Mouse (Mus musculus): ENCODE results near the gene Avpi1.

Gene Avpi1

DNA sequence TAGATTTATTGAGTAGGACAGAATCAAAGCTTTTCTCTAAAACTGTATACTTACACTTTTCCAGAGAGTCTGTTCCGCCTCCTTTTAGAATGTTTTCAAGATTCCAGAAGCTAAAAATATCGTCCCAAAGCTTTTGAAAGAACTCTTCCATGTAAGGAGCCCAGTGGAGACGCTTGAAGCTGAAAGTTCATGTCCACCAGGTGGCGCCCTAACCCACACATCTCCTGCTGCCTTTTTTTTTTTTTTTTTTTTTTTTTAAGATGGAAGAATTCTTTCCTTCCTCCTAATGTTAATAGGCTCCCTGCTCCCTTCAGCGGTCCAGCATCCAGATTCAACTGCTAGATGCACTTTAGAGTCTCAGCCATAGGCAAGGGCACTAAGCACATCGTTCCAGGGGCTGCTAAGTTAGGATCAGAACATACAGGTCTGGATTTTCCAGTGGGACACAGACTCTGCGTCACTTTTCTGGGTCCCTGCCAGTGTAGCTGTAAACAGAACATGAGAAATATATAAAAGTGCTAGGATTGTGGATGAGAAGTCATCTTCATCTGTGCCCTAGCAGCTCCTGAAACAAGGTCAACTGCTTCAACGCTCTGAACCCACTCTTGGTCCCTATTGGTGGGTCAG is 15.8 kb upstream of the Avpi1 start:
- in situ Hi-C loops (cut with MboI, MseI): no loop called here

DNA sequence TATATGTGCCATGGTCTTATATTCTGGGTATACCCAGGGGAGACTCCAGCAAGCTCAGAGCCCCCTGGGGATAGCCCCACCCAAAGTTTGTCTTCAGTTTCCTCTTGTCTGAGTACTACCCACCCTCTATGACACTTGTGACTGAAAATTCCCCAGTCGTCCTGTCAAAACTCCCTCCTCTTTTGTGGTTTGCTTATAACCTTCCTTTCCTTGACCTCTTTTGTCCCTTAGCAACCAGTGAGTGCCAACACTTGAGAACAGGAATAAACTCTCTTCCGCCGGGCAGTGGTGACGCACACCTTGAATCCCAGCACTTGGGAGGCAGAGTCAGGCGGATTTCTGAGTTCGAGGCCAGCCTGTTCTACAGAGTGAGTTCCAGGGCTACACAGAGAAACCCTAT is 15.2 kb upstream of the Avpi1 start:
- in situ Hi-C loops (cut with MboI, MseI): no loop called here

- in situ Hi-C loops (cut with MboI, MseI): no loop called here
These were observed 13.9 kb upstream of the Avpi1 start for GRCm38 (mm10) chr19:42142757-42143156.

- in situ Hi-C loops (cut with MboI, MseI): no loop called here
These were observed 13.1 kb upstream of the Avpi1 start for GRCm38 (mm10) chr19:42141998-42142397.

GRCm38 (mm10) chr19:42139724-42140517 is 11.1 kb upstream of the Avpi1 start:
- in situ Hi-C loops (cut with MboI, MseI): no loop called here

- in situ Hi-C loops (cut with MboI, MseI): no loop called here
These were observed 9.8 kb upstream of the Avpi1 start for GRCm38 (mm10) chr19:42138517-42139285.

DNA sequence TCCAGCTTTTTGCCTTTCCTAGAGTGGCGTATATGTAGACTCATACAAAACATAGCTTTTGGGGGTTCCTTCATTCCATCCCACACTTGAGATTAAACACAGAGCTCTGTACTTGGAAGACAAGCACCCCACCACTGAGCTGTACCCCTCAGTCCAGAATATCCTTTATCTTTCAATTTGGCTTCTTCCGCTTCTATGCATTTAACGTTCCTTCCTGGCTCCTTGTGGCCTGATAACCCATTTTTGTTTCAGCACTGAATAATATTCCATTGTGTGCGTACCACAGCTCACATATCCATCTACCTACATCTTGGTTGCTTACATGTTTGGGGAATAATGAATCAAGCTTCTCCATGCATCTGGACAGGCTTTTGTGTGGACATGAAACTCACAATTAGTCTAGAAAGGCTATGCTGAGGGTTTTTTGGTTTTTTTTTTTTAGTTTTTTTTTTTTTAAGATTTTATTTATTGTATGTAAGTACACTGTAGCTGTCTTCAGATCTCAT is 8.4 kb upstream of the Avpi1 start:
- in situ Hi-C loops (cut with MboI, MseI): no loop called here

- in situ Hi-C loops (cut with MboI, MseI): no loop called here
These were observed 7.3 kb upstream of the Avpi1 start for GRCm38 (mm10) chr19:42136126-42136525.

GRCm38 (mm10) chr19:42135070-42135469 is 6.2 kb upstream of the Avpi1 start:
- in situ Hi-C loops (cut with MboI, MseI): no loop called here

- in situ Hi-C loops (cut with MboI, MseI): no loop called here
These were observed 2.2 kb upstream of the Avpi1 start for GRCm38 (mm10) chr19:42131101-42131500.

DNA sequence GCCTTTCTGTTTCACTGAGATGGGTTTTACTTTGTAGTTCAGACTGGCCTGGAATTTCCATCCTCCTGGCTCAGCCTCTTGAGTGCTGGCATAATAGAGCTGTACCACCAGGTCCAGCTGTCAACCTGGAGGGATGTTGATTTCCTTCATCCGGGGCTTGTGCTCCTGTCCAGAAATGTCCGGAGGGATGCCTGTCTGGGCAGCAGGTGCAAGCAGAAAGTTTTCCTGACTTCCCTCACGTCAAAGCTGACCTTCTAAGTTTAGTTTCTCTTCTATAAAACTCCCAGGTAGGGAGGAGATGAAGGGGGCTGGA is 1.4 kb upstream of the Avpi1 start:
- in situ Hi-C loops (cut with MboI, MseI): no loop called here

DNA sequence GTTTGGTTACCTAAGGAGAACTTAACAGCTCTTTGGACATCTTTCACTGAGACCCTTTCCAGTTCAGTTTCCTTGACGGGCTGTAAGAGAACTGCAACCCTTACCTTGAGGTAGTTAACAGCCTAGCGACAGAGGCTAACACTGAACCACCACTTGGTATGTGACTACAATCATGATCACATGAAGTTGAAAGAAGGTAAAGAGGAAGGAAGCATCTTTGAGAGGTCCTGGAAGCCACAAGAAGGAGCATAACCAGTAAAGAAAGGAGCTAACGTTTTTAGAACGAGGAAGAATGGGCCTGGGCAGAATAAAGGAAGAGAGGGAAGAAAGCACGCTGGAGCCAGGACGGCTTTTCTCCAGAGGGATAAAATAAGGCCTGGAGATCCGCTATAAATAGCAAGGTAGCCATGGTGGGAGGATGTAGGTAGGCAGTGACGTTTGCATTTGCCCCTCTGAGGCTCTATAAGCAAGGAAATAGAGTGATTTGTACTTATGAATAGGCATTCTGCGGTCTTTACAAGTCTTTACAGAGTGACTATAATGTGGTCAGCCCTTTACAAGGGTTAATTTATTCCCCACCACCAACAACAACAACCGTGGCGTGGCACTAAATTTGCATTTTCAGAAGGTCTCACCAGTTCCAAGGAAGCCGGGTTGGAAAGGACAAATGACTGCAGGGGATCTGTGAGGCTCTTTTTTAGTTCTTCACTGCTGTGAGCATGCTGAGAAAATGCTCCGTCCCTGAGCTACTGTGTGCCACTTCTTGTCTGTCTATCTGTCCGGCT is 842 bp upstream of the Avpi1 start:
- in situ Hi-C loops (cut with MboI, MseI): no loop called here

DNA sequence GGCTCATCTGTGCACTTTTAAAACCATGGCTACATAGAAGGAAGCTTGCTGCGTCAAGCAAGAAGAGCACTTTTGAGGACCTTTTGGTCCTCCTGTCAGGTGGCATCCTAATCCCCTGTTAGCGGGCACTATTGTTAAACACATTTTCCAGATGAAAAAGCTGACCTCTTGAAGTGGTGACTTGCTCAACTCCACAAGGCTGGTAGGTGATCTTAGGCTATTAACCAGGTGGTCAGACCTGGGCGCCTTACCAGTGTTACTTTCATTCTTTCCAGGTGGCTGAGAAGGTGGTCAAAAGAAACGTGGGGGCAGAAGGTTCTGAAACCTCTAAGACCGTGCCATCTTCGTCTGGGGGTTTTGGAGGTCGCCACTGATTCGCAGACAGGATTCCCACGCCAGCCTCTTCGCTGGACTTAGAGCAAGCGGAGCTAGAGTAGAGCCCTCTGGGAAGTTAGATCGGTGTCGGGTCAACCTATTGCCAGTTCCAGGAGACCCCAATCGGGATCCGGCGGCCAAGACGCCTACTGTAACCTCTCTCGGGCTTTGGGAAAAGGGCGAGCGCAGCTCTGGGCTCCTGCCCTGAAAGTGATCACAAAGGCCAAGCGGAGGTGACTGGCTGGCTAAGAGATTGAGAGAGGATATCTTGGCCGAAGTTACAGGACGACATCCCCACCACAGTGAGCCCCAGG is 663 bp downstream of the Avpi1 start:
- in situ Hi-C loops (cut with MboI, MseI): no loop called here

DNA sequence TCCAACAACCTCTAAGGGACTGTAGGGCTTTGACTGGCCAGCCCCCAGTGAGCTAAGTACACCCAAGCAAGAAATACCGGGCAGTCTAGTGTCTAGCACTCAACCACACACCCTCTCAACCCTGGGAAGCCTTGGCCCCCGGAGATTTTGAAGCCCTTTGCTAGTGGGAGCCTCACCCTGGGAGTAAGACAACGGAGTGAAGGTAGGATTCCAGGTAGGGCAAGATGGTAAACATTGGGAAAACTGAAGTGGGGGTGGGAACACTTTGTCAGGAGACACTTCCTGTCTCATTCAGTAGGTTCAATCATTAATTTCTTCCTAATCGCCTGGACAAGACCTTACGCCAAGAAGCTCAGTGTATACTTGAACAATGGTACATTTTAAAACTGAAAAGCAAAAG is 1.8 kb downstream of the Avpi1 start:
- in situ Hi-C loops (cut with MboI, MseI): no loop called here

GRCm38 (mm10) chr19:42126219-42126605 is 2.6 kb downstream of the Avpi1 start:
- in situ Hi-C loops (cut with MboI, MseI): no loop called here

DNA sequence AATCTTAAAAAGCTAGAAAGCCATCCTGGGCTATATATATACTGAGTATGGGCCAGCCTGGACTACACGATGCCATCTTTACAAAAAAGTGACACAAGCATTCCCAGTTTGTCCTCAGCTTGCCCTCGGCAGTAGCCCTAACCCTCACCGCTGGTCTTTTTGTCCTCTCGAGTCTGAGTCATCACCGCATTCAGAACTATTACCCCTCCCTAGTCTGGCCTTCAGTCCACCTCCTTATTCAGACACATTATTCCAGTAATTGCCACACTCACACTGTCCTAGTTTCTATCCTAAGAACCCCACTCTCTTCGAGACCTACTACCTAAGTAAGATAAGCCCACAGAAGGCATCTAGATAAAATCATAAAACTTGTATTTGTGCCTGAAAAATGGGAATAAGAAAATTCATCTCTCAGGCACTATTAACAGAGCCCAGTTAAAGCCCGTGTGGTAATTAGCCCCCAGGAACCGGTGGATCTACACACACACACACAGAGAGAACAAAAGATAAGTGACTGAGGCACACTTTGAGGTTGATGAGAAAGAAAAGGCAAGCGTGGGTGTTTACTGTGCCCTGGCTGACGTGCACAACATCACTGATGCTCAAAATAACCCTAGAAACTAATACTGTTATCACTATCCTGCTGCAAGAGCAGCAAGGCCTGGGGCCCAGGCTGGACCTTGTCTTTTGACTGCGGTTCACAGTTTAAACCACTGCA is 3.2 kb downstream of the Avpi1 start:
- in situ Hi-C loops (cut with MboI, MseI): no loop called here

- in situ Hi-C loops (cut with MboI, MseI): no loop called here
These were observed 4.2 kb downstream of the Avpi1 start for GRCm38 (mm10) chr19:42124684-42125083.

- in situ Hi-C loops (cut with MboI, MseI): no loop called here
These were observed 8.4 kb downstream of the Avpi1 start for GRCm38 (mm10) chr19:42120451-42120850.

DNA sequence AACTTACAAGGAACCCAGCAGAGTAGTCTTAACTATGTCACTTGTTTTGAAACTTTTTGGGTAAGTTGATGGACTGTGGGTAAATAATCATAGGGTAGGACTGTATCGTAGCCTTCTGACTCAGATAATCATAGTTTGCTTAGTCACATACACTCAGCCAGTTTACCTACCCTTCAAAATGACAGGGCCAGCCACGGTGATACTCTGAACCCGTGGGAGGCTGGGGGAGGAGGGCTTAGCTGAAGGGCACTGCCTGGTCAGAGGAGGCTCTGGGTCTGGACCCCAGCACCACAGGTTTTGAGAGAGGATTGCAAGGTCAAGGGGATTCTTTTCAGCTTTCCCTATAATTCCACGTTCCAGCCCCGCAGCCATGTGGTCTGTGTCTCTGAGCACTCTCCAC is 10.3 kb downstream of the Avpi1 start:
- in situ Hi-C loops (cut with MboI, MseI): no loop called here

GRCm38 (mm10) chr19:42118142-42118541 is 10.7 kb downstream of the Avpi1 start:
- in situ Hi-C loops (cut with MboI, MseI): no loop called here

All from T-helper 2 cell (primary cell).